Mouse (Mus musculus): Measurements from ENCODE around the gene Bglap2. TPM values are rescaled to one million over a fixed set of nuclear protein-coding genes. Genes with fewer than 3 reads are reported as not detected.

Bglap2 gene
- polyA plus RNA-seq, 1 experiment from 2014 or later: 7.1 TPM

GRCm38 (mm10) chr3:88422020-88422720, 43.7 kb upstream of the Bglap2 start:
- DNase-seq (ENCODE audit: low spot score) (no peak), ATAC-seq (replicated peaks; ENCODE audit: low FRiP score, low read depth) (peak; percentile 11; the same call in 1 of the 2 replicates)
- peak; percentile 17; the same call in 1 of the 2 replicates for TF ChIP-seq CTCF (IDR thresholded peaks at IDR 0.05; ENCODE audit: low read depth)
- H3K4me1 ChIP-seq (replicated peaks; ENCODE audit: insufficient read depth, low read length): peaks cover 10% of the 10 kb centered on the region
- no peak overlapping the region for H3K4me3 ChIP-seq (replicated peaks; ENCODE audit: low read depth, low read length)
- H3K9ac ChIP-seq (ENCODE audit: low read depth, low read length): 0 out of 2 replicates have a peak overlapping the region, but pooled peaks have one; percentile 14
- no peak overlapping the region for H3K27ac ChIP-seq
- WGBS: 46% methylated on average over 9 of the region's 9 CpGs
- no peak overlapping the region for H3K4me2 ChIP-seq (ENCODE audit: low read length)
- H3K27me3 ChIP-seq (ENCODE audit: insufficient read depth, low read length): no peaks in the 10 kb centered on the region
- peaks cover 32% of the 10 kb centered on the region; the same call in 1 of the 2 replicates for H3K36me3 ChIP-seq (ENCODE audit: insufficient read depth, low read length)
- H3K9me3 ChIP-seq (replicated peaks; ENCODE audit: low read length): no peaks in the 10 kb centered on the region

- H3K4me2 ChIP-seq (ENCODE audit: low read length): no peak overlapping the region
- no peak overlapping the region for H3K4me3 ChIP-seq (replicated peaks; ENCODE audit: low read depth, low read length)
- TF ChIP-seq CTCF (IDR thresholded peaks at IDR 0.05; ENCODE audit: low read depth): no peak
- ATAC-seq (replicated peaks; ENCODE audit: low FRiP score, low read depth) (no peak), DNase-seq (ENCODE audit: low spot score) (no peak)
- 90% methylated on average over 19 of the region's 19 CpGs for WGBS
- H3K36me3 ChIP-seq (ENCODE audit: insufficient read depth, low read length): peaks cover 38% of the 10 kb centered on the region
- H3K27me3 ChIP-seq (ENCODE audit: insufficient read depth, low read length): no peaks in the 10 kb centered on the region
- H3K27ac ChIP-seq: no peak overlapping the region
- peaks cover 10% of the 10 kb centered on the region for H3K4me1 ChIP-seq (replicated peaks; ENCODE audit: insufficient read depth, low read length)
- no peak overlapping the region for H3K9ac ChIP-seq (ENCODE audit: low read depth, low read length)
- H3K9me3 ChIP-seq (replicated peaks; ENCODE audit: low read length): no peaks in the 10 kb centered on the region
Measured at GRCm38 (mm10) chr3:88420771-88421170, 42.3 kb upstream of the Bglap2 start.

GRCm38 (mm10) chr3:88418016-88418415, 39.5 kb upstream of the Bglap2 start:
- no peak overlapping the region for H3K27ac ChIP-seq
- no peaks in the 10 kb centered on the region for H3K9me3 ChIP-seq (replicated peaks; ENCODE audit: low read length)
- peaks cover 46% of the 10 kb centered on the region for H3K36me3 ChIP-seq (ENCODE audit: insufficient read depth, low read length)
- H3K9ac ChIP-seq (ENCODE audit: low read depth, low read length): peak overlapping the region; percentile 23; the same call in 1 of the 2 replicates
- no peak overlapping the region for H3K4me2 ChIP-seq (ENCODE audit: low read length)
- whole genome bisulfite sequencing: 69% methylated on average over 6 of the region's 6 CpGs
- DNase-seq (ENCODE audit: low spot score): no peak
- ATAC-seq (replicated peaks; ENCODE audit: low FRiP score, low read depth): no peak
- H3K27me3 ChIP-seq (ENCODE audit: insufficient read depth, low read length): no peaks in the 10 kb centered on the region
- no peak overlapping the region for H3K4me3 ChIP-seq (replicated peaks; ENCODE audit: low read depth, low read length)
- no peak for TF ChIP-seq CTCF (IDR thresholded peaks at IDR 0.05; ENCODE audit: low read depth)
- no peaks in the 10 kb centered on the region; the same call in 1 of the 2 replicates for H3K4me1 ChIP-seq (replicated peaks; ENCODE audit: insufficient read depth, low read length)

GRCm38 (mm10) chr3:88415668-88416067, 37.2 kb upstream of the Bglap2 start:
- H3K36me3 ChIP-seq (ENCODE audit: insufficient read depth, low read length): peaks cover 46% of the 10 kb centered on the region

GRCm38 (mm10) chr3:88412636-88413035, 34.1 kb upstream of the Bglap2 start:
- DNase-seq (ENCODE audit: low spot score) (no peak), ATAC-seq (replicated peaks; ENCODE audit: low FRiP score, low read depth) (no peak)
- H3K27ac ChIP-seq: no peak overlapping the region
- WGBS: 88% methylated on average over 11 of the region's 11 CpGs
- H3K36me3 ChIP-seq (ENCODE audit: insufficient read depth, low read length): peaks cover 24% of the 10 kb centered on the region
- no peak for TF ChIP-seq CTCF (IDR thresholded peaks at IDR 0.05; ENCODE audit: low read depth)
- H3K4me3 ChIP-seq (replicated peaks; ENCODE audit: low read depth, low read length): no peak overlapping the region
- 0 out of 2 replicates have a peak, but pooled peaks cover 16% of the 10 kb centered on the region for H3K4me1 ChIP-seq (replicated peaks; ENCODE audit: insufficient read depth, low read length)
- no peak overlapping the region for H3K4me2 ChIP-seq (ENCODE audit: low read length)
- no peak overlapping the region for H3K9ac ChIP-seq (ENCODE audit: low read depth, low read length)
- no peaks in the 10 kb centered on the region for H3K27me3 ChIP-seq (ENCODE audit: insufficient read depth, low read length)
- no peaks in the 10 kb centered on the region for H3K9me3 ChIP-seq (replicated peaks; ENCODE audit: low read length)

More at GRCm38 (mm10) chr3:88415668-88416067, 37.2 kb upstream of the Bglap2 start:
- TF ChIP-seq CTCF (IDR thresholded peaks at IDR 0.05; ENCODE audit: low read depth): no peak
- Histone ChIP-seq H3K4me2 (ENCODE audit: low read length) (no peak overlapping the region), H3K27ac (no peak overlapping the region), H3K27me3 (ENCODE audit: insufficient read depth, low read length) (no peaks in the 10 kb centered on the region), H3K9me3 (replicated peaks; ENCODE audit: low read length) (no peaks in the 10 kb centered on the region), H3K9ac (ENCODE audit: low read depth, low read length) (no peak overlapping the region), H3K4me3 (replicated peaks; ENCODE audit: low read depth, low read length) (no peak overlapping the region), H3K4me1 (replicated peaks; ENCODE audit: insufficient read depth, low read length) (peaks cover 5% of the 10 kb centered on the region; the same call in 1 of the 2 replicates)
- WGBS: 87% methylated on average over 4 of the region's 4 CpGs
- ATAC-seq (replicated peaks; ENCODE audit: low FRiP score, low read depth) (no peak), DNase-seq (ENCODE audit: low spot score) (no peak)

GRCm38 (mm10) chr3:88411681-88412080, 33.2 kb upstream of the Bglap2 start:
- H3K36me3 ChIP-seq (ENCODE audit: insufficient read depth, low read length): peaks cover 24% of the 10 kb centered on the region
- H3K27ac ChIP-seq: no peak overlapping the region
- no peak for DNase-seq (ENCODE audit: low spot score)
- TF ChIP-seq CTCF (IDR thresholded peaks at IDR 0.05; ENCODE audit: low read depth): no peak
- H3K9me3 ChIP-seq (replicated peaks; ENCODE audit: low read length): no peaks in the 10 kb centered on the region
- ATAC-seq (replicated peaks; ENCODE audit: low FRiP score, low read depth): no peak
- 94% methylated on average over 4 of the region's 4 CpGs for WGBS
- no peak overlapping the region for H3K4me2 ChIP-seq (ENCODE audit: low read length)
- H3K4me1 ChIP-seq (replicated peaks; ENCODE audit: insufficient read depth, low read length): 0 out of 2 replicates have a peak, but pooled peaks cover 20% of the 10 kb centered on the region
- H3K4me3 ChIP-seq (replicated peaks; ENCODE audit: low read depth, low read length): no peak overlapping the region
- H3K27me3 ChIP-seq (ENCODE audit: insufficient read depth, low read length): no peaks in the 10 kb centered on the region
- no peak overlapping the region for H3K9ac ChIP-seq (ENCODE audit: low read depth, low read length)

Measured in kidney, postnatal 0 days (tissue).